Mouse (Mus musculus) frontal cortex, postnatal 14 days (tissue): ENCODE results near the gene Ube2d1.

Experiments
- DNase-seq, 2 experiments: peaks; one replicate each; pipeline ENCODE4 v3.0.0; 2022; ENCODE audit warnings: low spot score in 2 of 2

Ube2d1 gene

GRCm38 (mm10) chr10:71223101-71223500 is 62.0 kb downstream of the Ube2d1 start:
- no peak for DNase-seq

- no peak for DNase-seq
These were observed 62.4 kb downstream of the Ube2d1 start for GRCm38 (mm10) chr10:71222639-71223038.

GRCm38 (mm10) chr10:71218228-71218892 is 66.7 kb downstream of the Ube2d1 start:
- DNase-seq: peak; percentile 54 to 77

- no peak for DNase-seq
These were observed 69.1 kb downstream of the Ube2d1 start for GRCm38 (mm10) chr10:71215996-71216395.
